Mouse (Mus musculus) lung, embryonic 14.5 days (tissue): ENCODE measurements around the gene Wdr43. TPM values are rescaled to one million over a fixed set of nuclear protein-coding genes. Genes with fewer than 3 reads are reported as not detected.

Source experiments
- ATAC-seq: fragments of 200-750 bp; cut with Nextera tagmentation; 2 replicates; pipeline ENCODE4 v1.8.0; 2017; ENCODE audit warnings: mild to moderate bottlenecking, moderate TSS enrichment, moderate library complexity; ENCODE audit not compliant: insufficient read depth
- DNase-seq: peaks from one replicate; pipeline ENCODE4 v3.0.0-alpha.2; 2015
- H3K27ac ChIP-seq: fragments of 300-500 bp; sonication (generic); 2 replicates; pipeline ENCODE4 v1.5.1; 2014; ENCODE audit warnings: low read depth, mild to moderate bottlenecking, moderate library complexity
- H3K27me3 ChIP-seq: fragments of 300-500 bp; sonication (generic); 2 replicates; pipeline ENCODE4 v1.6.1; 2014; ENCODE audit warnings: low read length, control low read depth; ENCODE audit not compliant: insufficient read depth
- H3K36me3 ChIP-seq: fragments of 300-500 bp; sonication (generic); 2 replicates; pipeline ENCODE4 v1.6.1; 2014; ENCODE audit warnings: control low read depth; ENCODE audit not compliant: insufficient read depth
- H3K4me1 ChIP-seq: fragments of 300-500 bp; sonication (generic); 2 replicates; pipeline ENCODE4 v1.6.1; 2014; ENCODE audit warnings: antibody characterized with exemption, control low read depth; ENCODE audit not compliant: insufficient read depth
- H3K4me2 ChIP-seq: fragments of 300-500 bp; sonication (generic); 2 replicates; pipeline ENCODE4 v1.6.1; 2014; ENCODE audit warnings: mild to moderate bottlenecking
- H3K4me3 ChIP-seq: fragments of 300-500 bp; sonication (generic); 2 replicates; pipeline ENCODE4 v1.5.1; 2014; ENCODE audit warnings: low read depth, low read length
- H3K9ac ChIP-seq: fragments of 300-500 bp; sonication (generic); 2 replicates; pipeline ENCODE4 v1.6.1; 2014
- H3K9me3 ChIP-seq: fragments of 300-500 bp; sonication (generic); 2 replicates; pipeline ENCODE4 v1.6.1; 2016; ENCODE audit warnings: low read depth, low read length, control low read depth
- CTCF ChIP-seq: IDR thresholded peaks from 2 replicates; pipeline ENCODE4 v1.5.1; 2016; ENCODE audit warnings: antibody characterized with exemption, low read depth
- WGBS: fragments of 180-500 bp; shearing (Covaris S2); extraction: QIAGEN DNeasy Blood & Tissue Kit; methylation state at CpG from one replicate; pipeline ENCODE4 v1.1.7; 2014; 5-methylcytosine and 5-hydroxymethylcytosine counted together
- polyA plus RNA-seq: library from polyadenylated mRNA; unstranded; fragments of >200 nt; fragmentation: Nextera tagmentation; extraction: Ambion mirVana; gene quantifications from 2 replicates; pipeline ENCODE4 v1.2.1, GENCODE M21; 2014

Wdr43 gene
- polyA plus RNA-seq, 1 experiment from 2014 or later, result 102 TPM

DNA sequence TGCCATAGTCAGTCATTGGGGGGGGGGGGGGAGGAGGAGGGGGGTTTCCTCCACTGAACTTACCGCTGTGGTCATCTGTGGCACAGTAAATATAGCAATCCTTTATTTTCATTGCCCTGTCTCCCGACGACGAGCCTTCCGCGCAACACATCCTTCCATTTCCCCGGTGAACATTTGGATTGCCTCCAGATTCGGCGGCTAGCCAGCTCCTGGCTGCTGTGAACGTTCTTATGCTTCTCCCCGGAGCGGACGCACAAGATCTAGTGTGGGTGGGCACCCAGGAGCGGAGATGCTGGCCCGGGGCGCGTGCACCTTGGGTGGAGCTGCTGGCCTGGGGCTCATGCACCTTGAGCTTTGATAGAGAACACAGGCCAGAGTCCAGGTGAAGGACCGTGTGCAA lies 59.2 kb downstream of the Wdr43 start:
- 64% methylated on average over 18 of the region's 18 CpGs for WGBS
- no peak overlapping the region for H3K27ac ChIP-seq
- H3K4me1 ChIP-seq, result peaks cover 19% of the 10 kb centered on the region; the same call in 1 of the 2 replicates
- no peak for TF ChIP-seq CTCF
- ATAC-seq, result no peak
- no peak overlapping the region for H3K9ac ChIP-seq
- peak; percentile 61 for DNase-seq
- H3K9me3 ChIP-seq, result no peaks in the 10 kb centered on the region
- no peaks in the 10 kb centered on the region for H3K27me3 ChIP-seq
- H3K36me3 ChIP-seq, result no peaks in the 10 kb centered on the region
- no peak overlapping the region for H3K4me3 ChIP-seq
- no peak overlapping the region for H3K4me2 ChIP-seq

- Histone ChIP-seq H3K9ac (no peak overlapping the region), H3K27me3 (no peaks in the 10 kb centered on the region), H3K4me2 (no peak overlapping the region), H3K4me1 (no peaks in the 10 kb centered on the region; the same call in 1 of the 2 replicates), H3K9me3 (no peaks in the 10 kb centered on the region), H3K4me3 (no peak overlapping the region), H3K27ac (no peak overlapping the region), H3K36me3 (no peaks in the 10 kb centered on the region)
- DNase-seq (no peak), ATAC-seq (no peak)
- WGBS, result 78% methylated on average over 14 of the region's 14 CpGs
- TF ChIP-seq CTCF, result no peak
Measured at GRCm38 (mm10) chr17:71681666-71682065, 66.0 kb downstream of the Wdr43 start.

GRCm38 (mm10) chr17:71682379-71682778 lies 66.7 kb downstream of the Wdr43 start:
- Histone ChIP-seq H3K27ac (no peak overlapping the region), H3K27me3 (no peaks in the 10 kb centered on the region), H3K36me3 (no peaks in the 10 kb centered on the region), H3K9ac (no peak overlapping the region), H3K4me3 (no peak overlapping the region), H3K9me3 (no peaks in the 10 kb centered on the region), H3K4me1 (no peaks in the 10 kb centered on the region; the same call in 1 of the 2 replicates), H3K4me2 (no peak overlapping the region)
- ATAC-seq, result no peak
- WGBS, result 71% methylated on average over 4 of the region's 4 CpGs
- no peak for DNase-seq
- TF ChIP-seq CTCF, result no peak

GRCm38 (mm10) chr17:71683281-71683680 lies 67.6 kb downstream of the Wdr43 start:
- WGBS, result 82% methylated on average over 6 of the region's 6 CpGs
- no peak for TF ChIP-seq CTCF
- DNase-seq (no peak), ATAC-seq (no peak)
- Histone ChIP-seq H3K4me2 (no peak overlapping the region), H3K4me1 (no peaks in the 10 kb centered on the region; the same call in 1 of the 2 replicates), H3K4me3 (no peak overlapping the region), H3K9ac (no peak overlapping the region), H3K9me3 (no peaks in the 10 kb centered on the region), H3K36me3 (no peaks in the 10 kb centered on the region), H3K27ac (no peak overlapping the region), H3K27me3 (no peaks in the 10 kb centered on the region)

DNA sequence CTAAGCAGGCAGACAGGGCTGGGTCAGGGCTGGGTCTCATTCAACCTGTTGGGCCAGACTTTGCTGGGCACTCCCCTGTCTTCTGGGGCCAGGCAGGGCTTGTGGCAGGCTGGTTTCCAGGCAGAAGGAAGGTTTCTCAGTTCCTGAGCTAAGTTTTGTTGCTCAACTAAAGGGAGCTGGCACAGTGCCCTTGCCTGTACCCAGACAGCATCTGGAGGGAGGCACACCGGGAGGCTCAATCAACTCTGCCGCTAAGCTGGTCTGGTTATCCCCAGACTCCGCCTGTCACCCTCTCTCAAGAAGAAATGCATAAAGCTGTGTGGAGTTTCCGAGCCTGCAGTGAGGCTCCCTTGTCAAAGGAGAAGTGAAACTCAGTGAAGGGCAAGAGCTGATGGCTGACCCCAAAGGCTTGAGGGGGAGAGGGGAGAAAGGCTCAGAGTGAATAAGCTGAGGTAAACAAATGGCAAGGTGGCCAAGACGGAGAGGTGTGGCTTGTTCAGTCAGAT lies 68.5 kb downstream of the Wdr43 start:
- DNase-seq (peak; percentile 36), ATAC-seq (peak; percentile 21; the same call in 1 of the 2 replicates)
- H3K9ac ChIP-seq, result no peak overlapping the region
- WGBS, result 41% methylated on average over 5 of the region's 5 CpGs
- no peaks in the 10 kb centered on the region; the same call in 1 of the 2 replicates for H3K4me1 ChIP-seq
- H3K27ac ChIP-seq, result no peak overlapping the region
- TF ChIP-seq CTCF, result no peak
- H3K27me3 ChIP-seq, result no peaks in the 10 kb centered on the region
- H3K36me3 ChIP-seq, result no peaks in the 10 kb centered on the region
- no peak overlapping the region for H3K4me3 ChIP-seq
- no peaks in the 10 kb centered on the region for H3K9me3 ChIP-seq
- no peak overlapping the region for H3K4me2 ChIP-seq

DNA sequence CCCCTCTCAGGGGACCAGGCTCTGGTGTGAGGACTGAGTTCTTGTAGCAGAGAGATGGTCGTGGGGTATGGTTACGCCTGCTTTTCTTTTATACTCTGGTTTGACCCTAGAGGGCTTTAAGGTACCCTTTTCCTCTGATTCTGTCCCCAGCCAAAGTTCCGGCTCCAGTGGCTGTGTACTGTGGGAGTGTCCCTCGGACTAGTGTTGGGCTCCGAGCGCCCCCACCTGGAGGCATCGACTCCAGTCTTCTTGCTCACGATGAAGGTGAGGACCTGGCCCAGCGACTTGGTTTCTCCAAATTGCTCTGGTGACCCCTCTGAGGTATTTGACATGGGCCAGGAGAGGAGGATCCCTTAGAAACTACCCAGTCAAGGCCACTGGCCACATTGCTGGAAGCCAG lies 71.7 kb downstream of the Wdr43 start:
- no peak overlapping the region for H3K4me2 ChIP-seq
- no peaks in the 10 kb centered on the region for H3K36me3 ChIP-seq
- H3K4me3 ChIP-seq, result no peak overlapping the region
- no peak overlapping the region for H3K27ac ChIP-seq
- TF ChIP-seq CTCF, result 0 out of 2 replicates have a peak, but pooled peaks have one; percentile 7
- no peaks in the 10 kb centered on the region for H3K9me3 ChIP-seq
- H3K27me3 ChIP-seq, result no peaks in the 10 kb centered on the region
- peaks cover 8% of the 10 kb centered on the region for H3K4me1 ChIP-seq
- 64% methylated on average over 9 of the region's 9 CpGs for WGBS
- ATAC-seq (no peak), DNase-seq (no peak)
- no peak overlapping the region for H3K9ac ChIP-seq

DNA sequence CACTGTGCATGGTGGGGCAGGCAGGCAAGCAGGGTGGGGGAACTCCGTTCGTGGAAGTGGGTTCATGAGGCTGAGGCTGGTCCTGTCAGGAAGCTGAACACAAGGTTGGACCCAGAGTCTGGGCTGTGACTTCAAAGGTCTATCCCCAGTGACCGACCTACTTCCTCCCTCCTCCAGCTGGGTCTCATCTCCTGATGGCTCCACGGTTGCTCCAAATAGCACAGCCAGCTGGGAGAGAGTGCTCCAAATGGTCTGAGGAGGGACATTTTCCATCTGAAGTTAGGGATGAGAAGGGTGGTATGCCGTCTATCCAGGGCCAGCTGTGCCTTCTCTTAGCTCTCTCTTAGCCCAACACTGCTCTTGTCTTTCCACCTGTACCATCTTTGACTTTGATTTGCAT lies 74.2 kb downstream of the Wdr43 start:
- peak; percentile 88 for ATAC-seq
- H3K4me2 ChIP-seq, result no peak overlapping the region
- H3K27me3 ChIP-seq, result no peaks in the 10 kb centered on the region
- H3K4me3 ChIP-seq, result no peak overlapping the region
- H3K9ac ChIP-seq, result no peak overlapping the region
- 0 out of 2 replicates have a peak overlapping the region, but pooled peaks have one; percentile 27 for H3K27ac ChIP-seq
- no peaks in the 10 kb centered on the region for H3K9me3 ChIP-seq
- H3K36me3 ChIP-seq, result no peaks in the 10 kb centered on the region
- peaks cover 8% of the 10 kb centered on the region for H3K4me1 ChIP-seq
- DNase-seq, result peak; percentile 90
- TF ChIP-seq CTCF, result no peak
- WGBS, result 32% methylated on average over 5 of the region's 5 CpGs
